Comparison of ENCODE assay signal across 9 mouse cellular contexts in genomic region chr19:23523711-23524110, GRCm38 (mm10).
DNase-seq lines count a peak whose midpoint lies in the region; ATAC-seq lines count a peak whose summit lies in the region.
"Had no signal": no experiment of that assay in that cellular context is flagged by ENCODE, and none has a peak within 500 bp of the region (broad histone marks: within the 10 kb centered on the region; RNA-seq: fewer than 3 reads in every experiment).

No protein-coding gene starts in this region.

- DNase-seq in kidney, adult 11 months = peak; percentile 8
- DNase-seq in c-Kit-negative CD71-positive TER-119-positive erythroid progenitor cells, embryonic 14.5 days (ENCODE audit: low read depth, low spot score) = peak; percentile 6
- peak; percentile 42 for DNase-seq in hindlimb bud, embryonic 11.5 days (ENCODE audit: extremely low spot score, low read depth, low spot score)
- DNase-seq in left cerebral cortex, postnatal 14 days (ENCODE audit: low spot score in 2 of 2) = peak; percentile 78 to 81
- DNase-seq in neural tube, embryonic 11.5 days (ENCODE audit: low spot score) = peak; percentile 68
- DNase-seq in thymus, adult 18-20 months = peak; percentile 3 to 10

- H3K4me2 ChIP-seq in kidney, embryonic 15.5 days = no peak overlapping the region
- no peak overlapping the region for H3K4me2 ChIP-seq in forebrain, embryonic 13.5 days
- no peak overlapping the region for H3K4me2 ChIP-seq in neural tube, embryonic 11.5 days (ENCODE audit: low read depth)
- H3K4me2 ChIP-seq: embryonic facial prominence, embryonic 13.5 days had no signal

- H3K9ac ChIP-seq in kidney, embryonic 15.5 days = no peak overlapping the region
- no peak overlapping the region for H3K9ac ChIP-seq in forebrain, embryonic 13.5 days
- no peak overlapping the region for H3K9ac ChIP-seq in neural tube, embryonic 11.5 days (ENCODE audit: low read length)
- H3K9ac ChIP-seq: embryonic facial prominence, embryonic 13.5 days had no signal

- no peaks in the 10 kb centered on the region for H3K9me3 ChIP-seq in kidney, embryonic 15.5 days (replicated peaks)
- no peaks in the 10 kb centered on the region for H3K9me3 ChIP-seq in forebrain, embryonic 13.5 days (replicated peaks)
- no peaks in the 10 kb centered on the region for H3K9me3 ChIP-seq in neural tube, embryonic 11.5 days (ENCODE audit: control insufficient read depth, low read length)
- H3K9me3 ChIP-seq: embryonic facial prominence, embryonic 13.5 days had no signal

- ATAC-seq in kidney, embryonic 15.5 days (replicated peaks; ENCODE audit: low FRiP score) = no peak
- peak; percentile 50 for ATAC-seq in forebrain, embryonic 13.5 days
- ATAC-seq in neural tube, embryonic 11.5 days (ENCODE audit: insufficient read depth, low FRiP score, low TSS enrichment) = 0 out of 2 replicates have a peak, but pooled peaks have one; percentile 60

- intact Hi-C loops in left cerebral cortex, postnatal 14 days (cut with DNase I) = loop anchor here (2.0 to 5.0 kb wide), 2 partner anchors 151 to 225 kb away; no protein-coding TSS in a partner anchor

- WGBS in kidney, embryonic 15.5 days = 10% methylated on average over 1 of the region's 1 CpGs
- 22% methylated on average over 1 of the region's 1 CpGs for WGBS in forebrain, embryonic 13.5 days
- WGBS in neural tube, embryonic 11.5 days = 11% methylated on average over 1 of the region's 1 CpGs

- no peaks in the 10 kb centered on the region for H3K4me1 ChIP-seq in kidney, embryonic 15.5 days
- H3K4me1 ChIP-seq in forebrain, embryonic 13.5 days = no peaks in the 10 kb centered on the region
- H3K4me1 ChIP-seq in neural tube, embryonic 11.5 days (ENCODE audit: control insufficient read depth, insufficient read depth, low read length) = no peaks in the 10 kb centered on the region
- H3K4me1 ChIP-seq: embryonic facial prominence, embryonic 13.5 days had no signal

- no peak overlapping the region for H3K27ac ChIP-seq in kidney, embryonic 15.5 days
- no peak overlapping the region for H3K27ac ChIP-seq in forebrain, embryonic 13.5 days
- no peak overlapping the region for H3K27ac ChIP-seq in neural tube, embryonic 11.5 days (ENCODE audit: low read depth, low read length)
- H3K27ac ChIP-seq: embryonic facial prominence, embryonic 13.5 days had no signal

- no peaks in the 10 kb centered on the region for H3K36me3 ChIP-seq in kidney, embryonic 15.5 days
- no peaks in the 10 kb centered on the region for H3K36me3 ChIP-seq in forebrain, embryonic 13.5 days (ENCODE audit: poor library complexity, severe bottlenecking)
- H3K36me3 ChIP-seq in neural tube, embryonic 11.5 days (ENCODE audit: control insufficient read depth, insufficient read depth, low read length) = no peaks in the 10 kb centered on the region
- H3K36me3 ChIP-seq: embryonic facial prominence, embryonic 13.5 days had no signal

- H3K4me3 ChIP-seq in kidney, embryonic 15.5 days (replicated peaks) = no peak overlapping the region
- H3K4me3 ChIP-seq in forebrain, embryonic 13.5 days = no peak overlapping the region
- H3K4me3 ChIP-seq in neural tube, embryonic 11.5 days (ENCODE audit: low read depth, low read length) = no peak overlapping the region
- H3K4me3 ChIP-seq: embryonic facial prominence, embryonic 13.5 days had no signal

- H3K27me3 ChIP-seq in kidney, embryonic 15.5 days = no peaks in the 10 kb centered on the region
- H3K27me3 ChIP-seq in forebrain, embryonic 13.5 days = no peaks in the 10 kb centered on the region
- H3K27me3 ChIP-seq in neural tube, embryonic 11.5 days (ENCODE audit: control insufficient read depth, insufficient read depth, low read length) = no peaks in the 10 kb centered on the region
- H3K27me3 ChIP-seq: embryonic facial prominence, embryonic 13.5 days had no signal

Comparison
In these comparisons a context has a peak if more than half of its experiments do, and no peak if none do; other contexts are left out.
1. DNase-seq: peak in every context shown above with its lines; median percentile 80 in left cerebral cortex, postnatal 14 days; 68 in neural tube, embryonic 11.5 days; 42 in hindlimb bud, embryonic 11.5 days; 8 in kidney, adult 11 months; 6 in thymus, adult 18-20 months; 6 in c-Kit-negative CD71-positive TER-119-positive erythroid progenitor cells, embryonic 14.5 days.